Mouse (Mus musculus): ENCODE measurements around the gene Clrn2.

- no peak for TF ChIP-seq CTCF (IDR thresholded peaks at IDR 0.05; ENCODE audit: low read depth, low read length)
- TF ChIP-seq POLR2A (IDR thresholded peaks at IDR 0.05; ENCODE audit: extremely low read depth, insufficient read depth, low read length), result no peak
Observed at GRCm38 (mm10) chr5:45481125-45481524, 27.6 kb downstream of the Clrn2 start.
